Mouse (Mus musculus) megakaryocyte, embryonic 14.5 days (primary cell): Measurements from ENCODE around the gene Cspg5.

Experiments
- FLI1 ChIP-seq: IDR thresholded peaks from 2 replicates; pipeline ENCODE4 v1.6.1; 2012; ENCODE audit warnings: low read length, inconsistent platforms, mixed read lengths
- GATA1 ChIP-seq: IDR thresholded peaks from 3 replicates; pipeline ENCODE4 v1.6.1; 2012; ENCODE audit warnings: mixed read lengths, low read length, inconsistent platforms, borderline replicate concordance

DNA sequence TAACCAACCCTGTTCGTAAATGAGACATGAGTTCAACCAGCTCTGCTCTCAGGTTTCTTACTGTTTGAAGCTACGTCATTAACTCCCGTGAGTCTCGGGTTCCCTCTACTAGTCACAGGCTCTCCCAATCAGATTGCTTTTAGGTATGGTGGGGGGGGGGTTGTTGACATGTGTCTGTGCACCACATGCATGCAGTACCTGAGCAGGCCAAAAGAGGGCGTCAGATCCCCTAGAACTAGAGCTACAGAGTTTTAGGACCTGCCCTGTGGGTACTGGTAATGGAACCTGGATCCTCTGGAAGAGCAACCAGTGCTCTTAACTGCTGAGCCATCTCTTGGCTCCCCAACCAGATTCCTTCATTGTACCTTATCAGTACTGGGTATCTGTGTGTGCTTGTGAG, 32.3 kb downstream of the Cspg5 start:
- no peak for TF ChIP-seq GATA1
- TF ChIP-seq FLI1 = no peak
